Mouse (Mus musculus) cerebellum, adult 2 months (tissue): ENCODE data around the gene Dmrta2.

Experiments
- CTCF ChIP-seq: fragments of 200-500 bp; IDR thresholded peaks from 2 replicates; pipeline ENCODE4 v1.5.1; 2011; ENCODE audit warnings: low read depth, mild to moderate bottlenecking, control low read depth, low read length, moderate library complexity, borderline replicate concordance; ENCODE audit not compliant: insufficient read depth
- POLR2A ChIP-seq: fragments of 200-500 bp; IDR thresholded peaks from 2 replicates; pipeline ENCODE4 v1.6.1; 2011; ENCODE audit warnings: low read length, control low read depth, borderline replicate concordance; ENCODE audit not compliant: insufficient read depth

- no peak for TF ChIP-seq POLR2A
- TF ChIP-seq CTCF, result no peak
Observed at GRCm38 (mm10) chr4:109976273-109977147, 1.3 kb upstream of the Dmrta2 start.
